Mouse (Mus musculus) brain, embryonic 14.5 days (tissue): ENCODE results near the gene Adam12.

ENCODE experiments used
- CTCF ChIP-seq: fragments of 200-500 bp; IDR thresholded peaks from 2 replicates; pipeline ENCODE4 v1.5.1; 2012; ENCODE audit warnings: inconsistent platforms, mild to moderate bottlenecking, moderate library complexity, borderline replicate concordance; ENCODE audit not compliant: insufficient read depth, insufficient read length; ENCODE audit errors: extremely low read depth
- POLR2A ChIP-seq: fragments of 200-500 bp; IDR thresholded peaks from 2 replicates; pipeline ENCODE4 v1.6.1; 2012; ENCODE audit warnings: mild to moderate bottlenecking, inconsistent platforms, borderline replicate concordance; ENCODE audit not compliant: poor library complexity, insufficient read depth, insufficient read length, severe bottlenecking; ENCODE audit errors: extremely low read depth

DNA sequence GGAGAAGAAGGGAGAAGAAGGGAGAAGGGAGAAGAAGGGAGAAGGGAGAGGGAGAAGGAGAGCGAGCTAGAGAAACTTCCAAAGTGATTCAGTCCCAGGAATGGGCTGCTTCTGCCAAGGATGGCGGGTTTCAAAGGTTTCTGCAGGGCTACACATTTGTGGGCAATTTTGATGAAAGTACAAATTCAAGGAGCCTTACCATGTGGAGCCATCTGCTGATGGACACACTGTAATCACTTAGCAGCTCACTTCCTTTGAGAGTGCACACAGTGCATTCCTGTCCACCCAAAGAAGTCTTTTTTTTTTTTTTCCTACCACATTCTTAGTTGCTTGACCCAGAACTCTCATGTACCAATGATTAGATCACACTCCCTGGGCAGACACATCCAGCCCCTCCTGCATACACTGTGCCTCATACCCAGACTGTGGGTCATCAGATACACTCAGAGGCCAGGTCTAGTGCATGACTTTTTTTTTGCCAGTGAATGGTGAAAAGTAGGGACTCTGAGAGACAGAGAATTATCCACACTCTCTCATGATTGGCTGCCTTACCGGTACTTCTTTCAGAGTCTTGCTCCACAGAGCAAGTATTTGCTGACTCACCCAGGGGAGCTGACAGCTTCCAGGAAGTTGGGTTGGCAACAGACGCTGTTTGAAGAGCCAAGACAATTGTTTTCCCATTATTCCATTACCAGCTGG, 29.2 kb upstream of the Adam12 start:
- TF ChIP-seq CTCF: no peak
- no peak for TF ChIP-seq POLR2A
